Mouse (Mus musculus): Measurements from ENCODE around the gene Slc35a3.

- TF ChIP-seq CTCF (IDR thresholded peaks at IDR 0.05) (no peak), EP300 (IDR thresholded peaks at IDR 0.05) (no peak)
These were observed 17.0 kb upstream of the Slc35a3 start for GRCm38 (mm10) chr3:116729483-116730174.

Measured in lung, postnatal 0 days (tissue).